Mouse (Mus musculus): ENCODE measurements at regions not wholly inside any gene's neighbourhood (a gene's known extent, or its start where the extent isn't known, plus 50 kb on each side); places are given as distances from the start of the nearest gene placed in this dataset.
A peak's percentile ranks its signal among the peaks of the same experiment; 100 is the strongest.

- TF ChIP-seq TCF3 (IDR thresholded peaks at IDR 0.05; ENCODE audit: insufficient read length, low read depth): no peak
- TF ChIP-seq POLR2A (IDR thresholded peaks at IDR 0.05; ENCODE audit: insufficient read length, low read depth): peak; percentile 61
- TF ChIP-seq MYOG (IDR thresholded peaks at IDR 0.05; ENCODE audit: control insufficient read depth in 1 of 3, insufficient read depth in 1 of 3, insufficient read length in 2 of 3, low read depth in 2 of 3): no peak
- peak; percentile 92 for TF ChIP-seq POLR2AphosphoS2 (IDR thresholded peaks at IDR 0.05; ENCODE audit: insufficient read length, low read depth)
- peak; percentile 66 for TF ChIP-seq MAX (IDR thresholded peaks at IDR 0.05; ENCODE audit: low read depth)
- TF ChIP-seq USF1 (IDR thresholded peaks at IDR 0.05; ENCODE audit: low read depth): no peak
- no peak for TF ChIP-seq E2F4 (IDR thresholded peaks at IDR 0.05; ENCODE audit: insufficient read depth)
- TF ChIP-seq CEBPB (IDR thresholded peaks at IDR 0.05; ENCODE audit: insufficient read depth, poor library complexity, severe bottlenecking): no peak
- no peak for TF ChIP-seq TCF12 (IDR thresholded peaks at IDR 0.05; ENCODE audit: insufficient read depth, poor library complexity, severe bottlenecking)
Observed at GRCm38 (mm10) chr1:20678823-20679222, 51.9 kb upstream of the Il17a start.
